Mouse (Mus musculus) adrenal gland, postnatal 4 days (tissue): Measurements from ENCODE around the gene Adap1. TPM values are rescaled to one million over a fixed set of nuclear protein-coding genes. Genes with fewer than 3 reads are reported as not detected.
A peak's percentile ranks its signal among the peaks of the same experiment; 100 is the strongest.

Experiments
- DNase-seq, 2 experiments: peaks; one replicate each; pipeline ENCODE4 v3.0.0; 2021 to 2022; ENCODE audit warnings: low spot score in 2 of 2, mixed read lengths in 2 of 2
- total RNA-seq, 2 experiments: library from RNA; stranded (reverse); gene quantifications; 2 replicates each; pipeline ENCODE4 v1.2.3; 2021

The Adap1 gene
- total RNA-seq, 2 experiments from 2014 or later: 6.2 to 8.0 TPM

DNA sequence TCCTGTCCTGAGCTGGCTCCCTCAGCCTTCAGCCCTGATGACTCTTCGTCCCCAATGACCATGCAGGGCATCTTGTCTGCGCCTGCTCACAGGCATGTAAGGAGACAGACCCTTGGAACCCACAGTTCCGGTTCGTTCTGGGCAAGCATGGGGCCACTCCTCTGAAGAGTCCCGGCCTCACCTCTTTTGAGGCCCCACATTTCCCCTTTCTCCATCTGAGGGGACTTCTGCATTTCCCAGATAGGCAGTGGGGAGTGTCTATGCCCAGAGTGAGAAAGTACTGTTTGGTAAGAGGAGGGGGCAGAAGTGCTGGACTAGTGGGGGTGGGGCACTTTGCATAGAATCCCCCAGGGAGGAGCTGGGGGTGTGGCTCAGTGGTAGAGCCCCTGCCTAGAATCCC, 38.3 kb downstream of the Adap1 start:
- no peak for DNase-seq

DNA sequence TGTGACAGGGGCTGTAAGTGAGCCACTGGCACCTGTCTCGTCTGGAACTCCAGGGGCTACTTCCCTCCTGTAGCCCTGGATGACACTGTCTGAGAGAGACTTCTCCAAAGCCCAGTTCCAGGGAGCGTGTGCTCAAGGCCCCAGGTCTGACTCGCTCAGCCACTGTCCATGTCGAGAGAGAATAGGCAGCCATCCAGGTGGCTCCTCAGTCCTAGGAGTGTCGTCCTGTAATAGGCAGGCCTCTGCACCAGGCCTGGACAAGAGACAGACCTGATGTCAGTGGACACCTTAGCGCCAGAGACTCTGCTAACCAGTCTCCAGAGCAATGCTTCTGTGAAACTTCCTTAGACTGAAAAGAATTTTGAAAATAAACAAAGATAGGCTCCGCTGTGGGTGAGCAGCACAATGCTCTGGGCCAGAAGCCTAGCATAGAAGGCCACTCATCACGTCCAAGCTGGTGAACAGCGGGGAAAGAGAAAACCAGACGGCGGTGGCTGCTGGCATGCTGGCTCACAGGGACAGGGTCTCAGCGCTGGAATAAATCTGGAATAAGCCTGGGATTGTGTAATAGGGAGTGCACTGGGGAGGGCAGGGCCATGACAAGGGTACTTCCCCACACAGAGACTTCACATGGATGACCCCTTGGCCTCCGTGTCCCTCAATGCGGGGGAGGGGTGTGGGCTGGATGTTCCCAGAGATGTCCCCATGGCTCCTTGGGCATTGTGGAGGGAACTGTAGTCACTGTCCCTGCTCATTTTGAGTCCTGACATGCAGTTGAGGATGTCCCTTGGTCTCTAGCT, 39.1 kb downstream of the Adap1 start:
- DNase-seq: no peak

DNA sequence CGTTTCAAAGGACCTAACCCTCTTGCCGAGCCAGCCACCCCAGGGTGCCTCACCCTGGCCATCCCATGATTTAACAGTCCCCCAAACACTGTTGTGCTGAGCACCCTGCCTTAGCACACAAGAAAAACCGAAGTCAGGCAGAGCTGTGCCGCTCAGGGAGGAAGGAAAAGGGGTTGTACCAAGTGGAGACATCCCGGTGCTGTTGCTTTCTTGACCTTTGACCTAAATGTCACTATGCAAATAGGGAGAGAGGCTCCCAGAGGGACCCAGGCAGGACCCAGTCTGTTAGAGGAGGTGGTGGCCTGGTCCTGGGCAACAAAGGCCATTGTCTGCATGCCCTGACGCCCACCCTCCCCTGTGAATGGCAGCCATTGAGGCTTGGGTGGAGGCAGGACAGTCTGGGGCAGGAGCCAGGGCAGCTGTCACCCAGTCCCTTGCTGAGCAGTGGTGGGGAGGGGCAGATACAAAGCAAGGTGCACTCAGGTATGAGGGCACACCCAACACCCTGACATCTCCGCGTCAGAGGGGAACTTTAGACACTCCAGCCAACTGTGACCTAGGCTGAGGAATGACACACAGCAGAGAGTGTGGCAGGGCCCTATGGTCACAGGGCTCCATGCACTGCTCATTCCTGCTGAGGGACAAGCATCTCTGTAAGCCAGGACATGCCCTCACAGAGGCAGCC, 39.9 kb downstream of the Adap1 start:
- DNase-seq: no peak

DNA sequence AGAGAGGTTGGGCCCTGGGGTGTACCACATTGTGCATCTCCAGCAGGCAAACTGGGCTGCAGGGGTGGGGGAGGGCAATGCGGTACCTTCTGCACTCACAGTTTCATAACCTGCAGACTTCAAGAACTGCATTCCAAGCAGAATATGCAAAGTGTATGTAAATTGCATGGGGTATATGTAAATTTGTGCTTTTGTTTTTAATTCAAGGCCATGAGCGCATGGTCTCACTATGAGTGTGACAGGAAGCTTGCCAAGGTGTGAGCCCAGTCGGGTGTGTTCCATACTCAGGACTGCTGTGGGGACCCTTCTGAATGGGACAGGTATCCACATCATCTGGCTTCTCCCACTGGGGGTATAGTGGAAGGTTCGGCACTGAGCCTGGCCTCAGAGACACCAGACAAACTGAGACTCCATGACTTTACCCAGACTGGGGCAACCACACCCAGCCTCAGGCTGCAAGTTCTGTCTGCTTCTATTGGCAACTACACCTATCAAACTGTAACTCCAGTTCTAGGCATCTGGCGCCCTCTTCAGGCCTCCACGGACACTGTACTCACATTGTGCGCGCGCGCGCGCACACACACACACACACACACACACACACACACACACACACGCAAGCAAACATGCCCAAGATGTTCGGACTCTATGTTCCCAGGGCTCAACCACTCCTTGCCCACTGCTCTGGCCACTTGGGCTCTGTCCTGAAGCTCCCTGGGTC, 41.8 kb downstream of the Adap1 start:
- no peak for DNase-seq

DNA sequence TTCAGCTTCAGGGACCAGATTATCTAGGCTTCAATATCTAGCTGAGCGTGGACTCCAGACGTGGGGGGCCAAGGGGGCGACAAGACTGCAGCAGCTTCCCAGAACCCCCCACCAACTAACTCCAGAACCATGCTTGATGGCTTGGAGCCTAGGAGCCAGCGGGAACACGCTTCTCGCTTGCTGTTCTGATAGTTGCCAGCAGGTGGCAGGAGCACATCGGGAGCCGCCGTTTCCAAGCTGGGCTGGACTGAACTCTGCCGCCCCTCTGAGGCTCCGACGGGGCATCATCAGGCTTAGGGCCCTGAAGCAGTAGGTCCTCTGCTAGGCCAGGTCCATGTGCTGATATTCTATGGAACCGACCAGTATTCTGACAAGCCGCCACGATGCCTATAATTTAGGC, 43.2 kb downstream of the Adap1 start:
- peak; percentile 74 to 82 for DNase-seq

DNA sequence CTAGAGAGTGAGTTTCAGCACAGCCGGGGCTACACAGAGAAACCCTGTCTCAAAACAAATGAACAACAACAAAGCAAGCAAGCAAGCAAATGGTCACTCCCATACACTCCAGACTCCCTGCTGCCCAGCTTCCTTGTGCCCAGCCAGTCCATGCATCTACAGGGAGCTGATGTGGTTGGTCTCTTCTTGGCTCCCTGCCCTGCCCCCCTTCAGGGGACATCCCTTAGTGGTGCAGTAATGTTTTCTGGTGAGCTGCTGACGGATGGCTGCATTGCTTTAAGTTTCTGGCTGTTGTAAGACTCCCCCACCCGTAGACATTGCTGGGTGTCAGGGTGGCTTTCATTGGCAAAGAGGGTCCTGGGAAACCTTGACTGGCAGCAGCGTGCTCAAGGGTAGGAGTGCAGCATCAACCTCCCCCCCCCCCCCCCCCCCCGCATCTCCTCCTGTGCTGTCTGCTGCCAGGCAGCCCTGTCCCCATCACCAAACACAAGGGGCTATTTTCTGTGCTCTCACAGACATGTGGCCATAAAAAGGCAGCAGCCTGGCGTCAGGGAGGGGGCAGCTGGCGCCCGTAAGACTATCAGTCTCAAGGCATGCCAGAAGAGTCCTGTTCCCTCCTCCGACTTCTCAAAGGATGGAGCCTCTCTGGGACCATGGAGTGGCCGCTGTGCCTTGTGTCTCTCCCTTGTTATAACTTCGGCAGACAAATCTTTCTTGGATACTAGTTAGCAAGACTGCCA, 43.9 kb downstream of the Adap1 start:
- no peak for DNase-seq

DNA sequence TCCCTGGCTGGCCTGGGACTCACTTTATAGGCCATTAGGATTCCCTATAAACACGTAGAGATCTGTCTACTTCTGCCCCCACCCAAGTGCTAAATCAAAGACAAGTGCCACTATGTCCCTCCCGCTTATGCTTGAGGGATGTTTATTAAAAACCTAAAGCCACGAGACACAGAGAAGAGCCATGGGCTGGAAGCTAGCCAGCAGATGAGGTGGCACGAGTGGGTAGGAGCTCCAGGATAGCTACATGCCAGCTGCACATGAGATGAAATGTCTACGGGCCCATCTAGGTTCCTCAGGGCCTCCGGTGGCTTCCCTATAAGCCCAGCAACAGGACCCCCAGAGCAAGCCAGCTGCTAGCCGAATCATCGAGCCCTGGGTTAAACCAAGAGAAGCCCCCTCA, 48.1 kb downstream of the Adap1 start:
- DNase-seq: no peak

DNA sequence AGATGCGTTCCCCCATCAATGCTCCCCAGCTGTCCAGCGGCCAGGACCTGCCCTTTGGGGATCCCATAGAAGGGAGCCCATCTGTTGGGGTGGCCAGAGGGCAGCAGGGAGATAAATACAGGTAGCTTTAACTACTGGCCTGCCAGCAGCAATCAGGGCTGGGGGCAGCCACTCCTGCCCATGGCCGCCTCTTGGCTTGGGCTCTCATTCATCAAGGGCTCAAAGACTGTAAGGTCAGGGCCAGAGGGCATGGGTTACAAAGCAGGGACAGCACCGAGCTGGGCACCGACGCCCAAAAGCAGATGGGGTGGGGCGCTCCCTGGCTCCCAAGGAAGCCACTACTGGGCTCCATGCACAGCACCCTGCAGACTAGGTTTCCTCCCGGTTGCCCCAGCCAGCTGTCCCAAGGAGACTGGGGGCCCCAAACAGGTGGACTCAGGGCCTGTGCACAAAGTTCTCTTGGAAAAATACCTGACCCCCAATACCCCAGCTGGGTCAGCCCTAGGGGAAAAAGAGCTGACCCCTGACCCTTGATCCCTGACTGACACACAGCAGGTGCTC, 53.3 kb downstream of the Adap1 start:
- no peak for DNase-seq

DNA sequence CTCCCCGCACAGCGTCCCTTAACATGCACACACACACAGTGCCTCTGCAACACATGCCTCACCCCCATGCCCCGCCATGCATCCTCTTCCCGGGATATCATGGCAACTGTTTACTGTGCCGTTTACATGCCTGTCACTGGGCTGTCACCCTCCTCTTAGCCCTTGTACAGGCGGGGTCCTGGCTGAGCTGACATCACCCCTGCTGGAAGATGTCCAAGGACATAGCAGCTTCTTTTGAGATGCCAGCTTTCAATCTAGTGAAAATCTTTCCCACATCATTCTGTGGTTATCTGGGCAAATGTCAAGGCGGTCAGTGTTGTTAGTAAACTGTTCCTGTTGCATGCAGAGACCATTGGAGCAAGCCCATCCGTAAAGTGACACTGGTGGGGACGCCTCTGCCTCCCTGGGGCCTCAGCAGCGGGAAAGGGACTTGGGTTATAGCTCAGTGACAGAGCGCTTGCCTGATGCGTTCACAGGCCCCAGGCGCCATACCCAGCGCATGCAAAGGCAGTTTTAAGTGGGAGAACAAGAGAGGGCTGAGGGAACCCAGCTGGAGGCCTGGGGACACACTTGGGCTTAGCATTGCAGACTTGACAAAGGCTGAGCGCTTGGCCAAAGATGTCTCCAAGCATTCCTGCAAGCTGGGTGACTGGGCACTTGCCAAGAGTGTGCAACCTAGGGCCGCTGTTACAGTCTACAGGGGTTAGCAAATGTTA, 54.5 kb downstream of the Adap1 start:
- DNase-seq: peak in 1 of 2 experiments; percentile 43

DNA sequence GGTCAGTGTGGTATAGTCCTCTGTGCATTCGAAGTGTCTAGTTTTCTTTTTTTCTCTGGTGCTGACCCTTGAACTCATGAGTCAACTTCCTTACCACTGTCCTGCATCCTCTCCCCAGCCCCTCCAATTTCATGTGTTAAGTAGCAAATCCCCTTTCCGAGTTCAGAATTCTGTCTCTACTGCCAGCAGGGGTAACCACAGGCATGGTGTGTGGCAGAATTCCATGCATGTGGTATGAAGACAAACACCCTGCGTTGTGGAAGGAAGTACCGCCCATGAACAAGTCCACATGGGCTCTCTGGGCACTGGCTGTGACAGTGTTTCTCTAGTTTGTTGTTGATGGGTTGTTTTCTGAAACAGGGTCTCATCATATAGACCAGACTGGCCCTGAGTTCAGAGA, 57.8 kb downstream of the Adap1 start:
- DNase-seq: no peak

DNA sequence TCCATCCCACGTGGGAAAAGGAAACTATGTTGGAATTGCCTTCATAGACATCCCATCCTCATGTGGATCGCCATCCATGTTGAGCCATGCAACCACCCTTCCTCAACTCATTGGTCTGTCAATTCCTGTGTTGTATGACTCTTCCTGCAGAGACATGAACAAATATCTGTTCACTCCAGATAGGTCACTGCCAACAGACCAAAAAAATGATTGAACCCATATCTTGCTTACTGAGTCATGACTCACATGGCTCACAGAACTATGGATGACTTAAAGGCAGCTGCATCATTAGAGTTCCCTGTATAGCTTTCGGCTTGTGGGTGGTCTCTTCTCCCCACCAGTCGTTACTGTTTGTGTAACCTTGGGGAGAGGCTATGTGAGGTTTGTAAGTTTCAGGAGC, 64.0 kb downstream of the Adap1 start:
- DNase-seq: no peak

DNA sequence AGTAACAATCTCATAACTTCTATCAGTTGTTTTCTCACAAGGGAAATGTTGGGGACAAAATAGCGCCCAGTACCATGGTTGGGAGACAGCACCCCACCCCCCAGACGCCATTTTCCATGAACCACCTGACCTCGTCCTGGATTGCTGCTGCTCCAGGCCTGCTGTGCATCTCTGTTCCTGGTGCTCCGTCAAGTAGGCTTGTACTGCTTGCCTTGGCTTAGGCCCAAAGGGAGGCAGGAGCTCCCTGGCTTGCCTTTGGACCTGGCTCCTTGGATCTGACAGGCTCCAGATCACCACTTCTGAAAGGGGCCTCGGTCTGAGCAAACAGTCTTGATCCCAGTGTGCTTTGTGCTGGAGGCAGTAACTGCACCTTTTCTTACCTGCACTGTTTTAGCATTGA, 65.6 kb downstream of the Adap1 start:
- DNase-seq: no peak

DNA sequence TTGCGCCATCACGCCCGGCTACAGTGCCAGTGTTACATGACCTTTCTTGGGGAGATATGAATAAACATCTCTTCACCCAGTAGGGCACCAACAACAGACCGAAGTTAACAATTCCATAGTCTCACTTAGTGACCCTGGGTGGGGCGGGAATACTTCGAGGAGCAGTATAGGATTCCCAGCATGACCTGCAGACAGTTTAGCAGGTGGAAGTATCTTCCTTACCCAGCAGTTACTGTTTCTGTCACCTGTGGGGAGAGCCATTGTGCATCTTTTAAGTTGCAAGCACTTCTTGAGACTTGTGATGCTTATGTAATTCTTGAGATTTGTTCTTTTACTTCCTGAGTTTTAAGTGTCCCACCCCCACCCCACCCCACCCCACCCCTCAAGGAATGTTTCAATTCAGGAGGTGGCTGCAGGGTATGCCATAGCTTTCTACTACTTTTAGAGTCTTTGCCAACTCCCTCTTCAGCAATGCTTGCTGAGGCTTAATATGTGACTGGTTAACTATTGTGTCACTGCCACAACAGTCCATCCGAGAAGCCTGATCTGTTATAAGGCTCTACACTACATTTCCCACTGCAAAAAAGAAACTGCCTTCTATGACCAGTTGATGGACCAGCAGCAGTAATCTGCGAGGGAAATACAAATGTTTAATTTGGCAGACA, 66.9 kb downstream of the Adap1 start:
- no peak for DNase-seq

DNA sequence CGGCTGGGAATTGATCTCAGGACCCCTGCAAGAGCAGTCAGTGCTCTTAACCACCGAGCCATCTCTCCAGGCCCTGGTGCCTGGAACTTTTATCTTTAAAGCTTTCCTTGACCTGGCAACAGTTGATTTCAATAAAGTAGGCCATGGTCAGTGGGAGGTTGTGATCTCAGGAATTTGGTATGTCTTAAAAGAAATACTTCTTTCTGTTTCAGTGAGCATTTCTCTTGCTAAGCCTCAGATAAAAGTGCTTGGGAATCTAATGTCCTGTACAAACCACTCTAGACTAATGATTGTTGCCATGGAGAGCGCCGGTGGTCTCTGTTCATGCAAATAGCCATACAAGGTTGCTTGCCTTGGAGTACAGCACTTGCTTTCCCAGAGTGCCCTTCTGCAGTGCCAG, 67.6 kb downstream of the Adap1 start:
- DNase-seq: no peak

DNA sequence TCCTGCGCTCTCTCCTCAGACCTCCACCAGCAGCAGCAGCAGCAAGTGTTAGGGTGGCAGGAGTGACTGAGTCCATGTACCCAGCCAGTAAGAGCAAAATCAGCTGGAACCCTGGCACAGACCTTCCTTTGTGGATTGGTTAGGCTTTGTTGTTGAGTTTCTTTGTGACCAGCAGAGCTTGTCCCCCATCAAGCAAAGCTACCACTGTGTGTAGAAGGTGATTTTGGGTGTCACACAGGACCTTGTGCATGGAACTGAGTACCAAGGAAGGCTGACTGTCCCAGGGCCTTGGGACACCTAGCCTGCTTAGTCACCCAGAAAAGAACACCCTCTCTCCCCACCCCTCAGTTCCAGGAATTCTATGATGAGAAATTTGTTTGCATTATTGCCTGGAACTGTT, 68.2 kb downstream of the Adap1 start:
- DNase-seq: no peak

DNA sequence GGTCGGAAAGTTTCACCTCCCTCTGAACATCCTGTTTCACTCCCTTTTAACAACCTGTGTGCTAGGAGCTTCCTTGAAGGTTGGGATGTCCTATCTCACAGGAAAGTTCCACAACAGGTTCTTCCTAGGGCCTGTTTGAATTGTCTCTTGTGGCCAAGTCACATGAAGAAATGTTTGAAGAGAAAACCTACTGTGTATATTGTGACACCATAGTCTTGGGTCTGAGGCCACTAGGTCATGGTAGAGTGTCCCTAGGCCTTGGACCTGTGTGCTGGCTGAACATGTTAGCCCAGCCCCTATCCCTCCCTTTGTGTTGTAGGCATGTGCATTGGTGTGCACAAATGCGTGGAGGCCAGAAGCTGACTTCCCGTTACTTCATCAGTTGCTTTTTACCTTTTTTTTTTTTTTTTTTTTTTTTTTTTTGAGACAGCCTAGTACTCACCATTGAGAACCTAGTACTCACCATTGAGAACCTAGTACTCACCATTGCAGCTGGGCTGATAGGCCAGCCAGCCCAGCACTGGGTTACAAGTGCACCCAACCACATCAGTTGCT, 69.1 kb downstream of the Adap1 start:
- DNase-seq: no peak

DNA sequence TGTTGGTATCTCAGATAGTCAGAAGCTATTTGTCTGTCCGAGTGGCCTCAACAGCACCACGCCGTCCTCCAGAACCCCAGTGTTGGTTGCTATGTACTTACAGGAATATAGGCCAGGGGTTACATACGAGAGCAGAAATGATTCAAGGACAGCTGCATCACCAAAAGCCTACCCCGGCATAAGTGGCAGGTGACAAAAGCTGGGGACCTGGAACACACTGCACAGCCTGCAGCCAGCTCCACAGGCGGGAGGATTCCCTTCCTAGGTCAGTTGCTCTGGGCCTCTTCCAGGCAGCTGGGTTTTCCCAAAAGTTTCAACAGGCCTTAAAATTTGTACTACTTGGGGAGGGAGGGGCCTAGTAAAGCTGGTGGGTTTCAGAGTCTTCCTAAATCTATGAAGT, 69.6 kb downstream of the Adap1 start:
- DNase-seq: no peak

DNA sequence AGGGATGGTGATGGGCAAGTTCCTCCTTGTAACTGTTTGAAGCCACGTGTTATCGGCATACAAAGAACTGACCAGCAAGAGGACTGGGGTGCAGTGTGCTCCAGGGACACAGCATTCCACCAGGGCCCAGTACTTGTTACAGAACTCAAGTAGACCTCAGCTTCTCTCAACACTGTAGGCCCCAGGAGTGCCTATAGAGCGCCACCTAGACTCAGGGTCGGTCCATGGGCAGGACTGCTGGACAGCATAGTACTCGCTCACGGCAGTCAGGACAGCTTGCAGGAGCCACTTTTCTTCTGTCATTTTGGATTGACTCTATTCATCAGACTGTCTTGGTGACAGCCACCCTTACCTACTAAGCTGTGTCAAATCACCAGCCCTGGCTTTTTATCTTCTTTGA, 70.5 kb downstream of the Adap1 start:
- DNase-seq: no peak

DNA sequence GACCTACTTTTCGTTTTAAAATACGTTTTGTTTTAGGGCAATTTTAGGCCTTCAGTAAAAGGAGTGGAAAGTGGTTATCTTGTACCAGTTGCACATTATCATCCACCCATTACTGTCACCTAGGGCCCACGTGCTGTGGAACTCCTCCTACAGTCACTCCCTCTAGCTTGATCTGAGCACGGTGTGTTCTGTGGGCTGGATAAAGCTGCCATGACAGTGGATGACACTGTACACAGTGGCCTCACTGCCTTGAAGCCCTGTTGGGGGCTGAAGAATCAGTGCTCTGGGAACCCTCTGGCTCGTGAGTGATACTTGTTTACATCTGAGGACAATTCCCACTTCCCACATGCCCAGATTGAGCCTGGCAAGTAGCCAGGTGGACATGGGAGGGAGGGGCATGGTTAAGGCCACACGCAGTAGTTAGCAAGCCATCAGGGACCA, 72.1 kb downstream of the Adap1 start:
- DNase-seq: no peak

DNA sequence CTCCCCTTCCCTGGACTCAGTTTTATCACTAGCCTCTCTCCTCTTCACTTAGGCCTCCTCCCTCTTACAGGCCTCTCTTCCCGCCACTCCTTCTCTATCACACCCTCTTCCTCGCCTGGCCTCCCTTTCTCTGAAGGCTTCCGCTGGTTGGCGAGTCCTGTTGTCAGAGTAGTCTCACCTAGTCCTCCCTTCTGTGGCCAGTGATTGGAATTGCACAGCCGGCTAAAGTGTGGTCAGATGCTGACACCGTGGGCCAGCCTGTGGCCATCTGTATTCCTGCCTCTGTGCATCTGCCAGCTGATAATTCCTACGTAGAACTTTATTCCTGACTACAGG, 72.5 kb downstream of the Adap1 start:
- DNase-seq: no peak
